In the genomic region with DNA sequence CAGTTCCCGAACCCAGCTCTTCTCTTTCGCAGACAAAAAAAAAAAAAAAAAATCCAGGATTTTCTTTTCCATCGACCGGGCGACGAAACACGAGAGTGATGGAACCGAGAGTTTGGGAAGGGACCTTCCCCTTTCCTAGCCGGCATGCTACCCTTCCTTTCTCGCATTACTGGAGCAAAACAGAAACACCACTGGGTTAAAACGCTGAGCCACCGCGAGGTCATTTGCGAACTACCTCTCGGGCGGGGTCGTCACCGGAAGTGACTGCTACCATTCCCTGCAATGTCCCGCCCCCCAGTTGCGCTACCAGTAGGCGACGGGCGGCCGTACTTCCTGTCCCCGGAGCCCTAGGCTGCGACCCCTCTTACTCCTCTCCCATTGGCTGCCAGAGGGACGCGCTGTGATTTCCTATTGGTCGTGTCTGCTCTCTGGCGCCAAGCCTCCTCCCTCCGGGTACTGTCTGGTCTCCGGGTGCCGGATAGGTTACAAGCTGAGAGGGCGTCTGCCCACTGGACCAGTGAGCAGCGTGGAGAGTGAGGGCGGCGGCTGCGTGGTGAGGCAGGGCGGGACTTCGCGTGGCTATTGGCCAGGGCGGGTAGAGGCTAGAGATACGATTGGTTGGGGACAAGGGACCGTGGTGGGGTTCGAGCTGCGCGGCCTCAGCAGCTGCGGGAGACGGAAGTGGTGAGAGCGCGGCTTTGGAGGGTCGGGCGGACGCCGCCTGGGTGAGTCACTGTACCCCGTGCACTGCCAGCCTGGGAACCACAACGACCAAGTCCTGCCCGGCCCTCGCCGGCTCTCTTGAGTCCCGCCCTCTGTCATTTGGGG, we compare ENCODE assay signal across 1 mouse cellular context.
A peak's percentile ranks its signal among the peaks of the same experiment; 100 is the strongest.
TF ChIP-seq lines count a peak whose summit lies in the region.

A gene (plus strand): TSS at position 637 of the 828 bp plus-strand sequence.

TF ChIP-seq in MEL, 35 proteins besides CTCF, POLR2A, EP300 and RAD21 (continued from another document):
- peak; percentile 94 for TF ChIP-seq SIN3A (IDR thresholded peaks at IDR 0.05; ENCODE audit: low read length)
- peak; percentile 95 for TF ChIP-seq HCFC1 (IDR thresholded peaks at IDR 0.05; ENCODE audit: low read depth, low read length)
- peak; percentile 88 for TF ChIP-seq MXI1 (IDR thresholded peaks at IDR 0.05; ENCODE audit: low read depth, low read length)
- TF ChIP-seq TCF12 (IDR thresholded peaks at IDR 0.05; ENCODE audit: low read depth, low read length), result peak; percentile 80
- no peak for TF ChIP-seq MAFK (IDR thresholded peaks at IDR 0.05; ENCODE audit: borderline replicate concordance, low read depth, low read length)
- TF ChIP-seq NRF1 (IDR thresholded peaks at IDR 0.05; ENCODE audit: insufficient read depth, low read depth, low read length, poor library complexity, severe bottlenecking), result peak; percentile 75
- peak; percentile 97 for TF ChIP-seq TBP (IDR thresholded peaks at IDR 0.05; ENCODE audit: low read depth, low read length)
- TF ChIP-seq MYB (IDR thresholded peaks at IDR 0.05; ENCODE audit: low read depth, low read length), result no peak
- TF ChIP-seq RCOR1 (IDR thresholded peaks at IDR 0.05; ENCODE audit: low read depth, low read length), result no peak
- TF ChIP-seq UBTF (IDR thresholded peaks at IDR 0.05; ENCODE audit: borderline replicate concordance, insufficient read depth, low read depth, low read length), result no peak; the same call in 1 of the 2 replicates
- TF ChIP-seq CHD1 (IDR thresholded peaks at IDR 0.05; ENCODE audit: low read depth, low read length), result peak; percentile 89; the same call in 1 of the 2 replicates
- TF ChIP-seq POLR2AphosphoS2 (IDR thresholded peaks at IDR 0.05; ENCODE audit: low read length), result peak; percentile 97; the same call in 1 of the 2 replicates
